Mouse (Mus musculus): ENCODE data around the gene Prss28. TPM values are rescaled to one million over a fixed set of nuclear protein-coding genes. Genes with fewer than 3 reads are reported as not detected.

Prss28 gene
- polyA plus RNA-seq, 1 experiment from 2014 or later = not detected

Other genes starting within 250 kb of the Prss28 start
- 11.4 and 13.3 TPM in 2 replicates for gene Tmem204, start 225.1 kb upstream of the Prss28 start, polyA plus RNA-seq (2014; fragmentation: Nextera tagmentation; extraction: Ambion mirVana)
- 29.9 and 31.8 TPM in 2 replicates for gene Telo2, start 192.7 kb upstream of the Prss28 start, polyA plus RNA-seq (2014; fragmentation: Nextera tagmentation; extraction: Ambion mirVana)
- gene Ptx4, start 187.9 kb upstream of the Prss28 start, polyA plus RNA-seq (2014; fragmentation: Nextera tagmentation; extraction: Ambion mirVana) = not detected in 2 replicates
- gene Clcn7, start 175.3 kb upstream of the Prss28 start, polyA plus RNA-seq (2014; fragmentation: Nextera tagmentation; extraction: Ambion mirVana) = 20.5 and 22.4 TPM in 2 replicates
- gene Ccdc154, start 146.2 kb upstream of the Prss28 start, polyA plus RNA-seq (2014; fragmentation: Nextera tagmentation; extraction: Ambion mirVana) = not detected in 2 replicates
- gene Gm38655, start 133.2 kb upstream of the Prss28 start, polyA plus RNA-seq (2014; fragmentation: Nextera tagmentation; extraction: Ambion mirVana) = not detected in 2 replicates
- 30.5 and 31.8 TPM in 2 replicates for gene BC003965, start 124.1 kb upstream of the Prss28 start, polyA plus RNA-seq (2014; fragmentation: Nextera tagmentation; extraction: Ambion mirVana)
- gene Unkl, start 120.2 kb upstream of the Prss28 start, polyA plus RNA-seq (2014; fragmentation: Nextera tagmentation; extraction: Ambion mirVana) = 5.6 and 6.9 TPM in 2 replicates
- 51.9 and 58.7 TPM in 2 replicates for gene Gnptg, start 68.5 kb upstream of the Prss28 start, polyA plus RNA-seq (2014; fragmentation: Nextera tagmentation; extraction: Ambion mirVana)
- gene Tsr3, start 68.5 kb upstream of the Prss28 start, polyA plus RNA-seq (2014; fragmentation: Nextera tagmentation; extraction: Ambion mirVana) = 59.8 and 63.6 TPM in 2 replicates
- gene Baiap3, start 52.3 kb upstream of the Prss28 start, polyA plus RNA-seq (2014; fragmentation: Nextera tagmentation; extraction: Ambion mirVana) = 1.4 and 1.8 TPM in 2 replicates
- gene Ube2i, start 34.0 kb upstream of the Prss28 start, polyA plus RNA-seq (2014; fragmentation: Nextera tagmentation; extraction: Ambion mirVana) = 774 and 803 TPM in 2 replicates
- gene Prss34, start 10.3 kb upstream of the Prss28 start, polyA plus RNA-seq (2014; fragmentation: Nextera tagmentation; extraction: Ambion mirVana) = 0.25 TPM in 1 of 2 replicates, not detected in the other
- gene Prss29, start 10.0 kb downstream of the Prss28 start, polyA plus RNA-seq (2014; fragmentation: Nextera tagmentation; extraction: Ambion mirVana) = not detected in 2 replicates
- gene Tpsab1, start 36.9 kb downstream of the Prss28 start, polyA plus RNA-seq (2014; fragmentation: Nextera tagmentation; extraction: Ambion mirVana) = not detected in 2 replicates
- gene Tpsb2, start 57.7 kb downstream of the Prss28 start, polyA plus RNA-seq (2014; fragmentation: Nextera tagmentation; extraction: Ambion mirVana) = not detected in 2 replicates
- 0.37 and 0.46 TPM in 2 replicates for gene Tpsg1, start 60.6 kb downstream of the Prss28 start, polyA plus RNA-seq (2014; fragmentation: Nextera tagmentation; extraction: Ambion mirVana)
- 9.7 and 13.3 TPM in 2 replicates for gene Cacna1h, start 125.1 kb downstream of the Prss28 start, polyA plus RNA-seq (2014; fragmentation: Nextera tagmentation; extraction: Ambion mirVana)
- 0.25 and 0.46 TPM in 2 replicates for gene Tekt4, start 146.0 kb downstream of the Prss28 start, polyA plus RNA-seq (2014; fragmentation: Nextera tagmentation; extraction: Ambion mirVana)
- not detected in 2 replicates for gene Sstr5, start 188.6 kb downstream of the Prss28 start, polyA plus RNA-seq (2014; fragmentation: Nextera tagmentation; extraction: Ambion mirVana)